Mouse (Mus musculus) MEL (cell line): ENCODE results near the gene Alpk1.

ENCODE experiments used
- BHLHE40 ChIP-seq: IDR thresholded peaks from 2 replicates; pipeline ENCODE4 v1.6.1; 2012; ENCODE audit warnings: low read depth, mild to moderate bottlenecking, inconsistent platforms, low read length, improper control_type of control experiment, borderline replicate concordance
- CHD2 ChIP-seq: IDR thresholded peaks from 2 replicates; pipeline ENCODE4 v1.6.1; 2011; ENCODE audit warnings: low read length, improper control_type of control experiment
- CTCF ChIP-seq, 3 experiments: IDR thresholded peaks in 2 of 3; conservative IDR thresholded peaks in 1 of 3; 2 replicates each; pipeline ENCODE4 v1.5.1; 2011 to 2012; ENCODE audit warnings: low read length in 3 of 3, low read depth in 2 of 3, mild to moderate bottlenecking in 2 of 3, improper control_type of control experiment in 1 of 3, inconsistent platforms in 1 of 3, mixed read lengths in 1 of 3, moderate library complexity in 1 of 3; ENCODE audit not compliant: control insufficient read depth in 1 of 3, insufficient read depth in 1 of 3, poor library complexity in 1 of 3, severe bottlenecking in 1 of 3
- E2F4 ChIP-seq: IDR thresholded peaks from 2 replicates; pipeline ENCODE4 v1.6.1; 2011; ENCODE audit warnings: low read depth, low read length, improper control_type of control experiment, borderline replicate concordance
- EP300 ChIP-seq, 2 experiments: IDR thresholded peaks; 2 replicates each; pipeline ENCODE4 v1.6.1; 2011; ENCODE audit warnings: improper control_type of control experiment in 2 of 2, low read length in 2 of 2, low read depth in 1 of 2, mild to moderate bottlenecking in 1 of 2
- KAT2A ChIP-seq: conservative IDR thresholded peaks from 2 replicates; pipeline ENCODE4 v1.6.1; 2012; ENCODE audit warnings: low read depth, low read length, improper control_type of control experiment, inconsistent platforms
- MAX ChIP-seq: IDR thresholded peaks from 2 replicates; pipeline ENCODE4 v1.6.1; 2011; ENCODE audit warnings: low read length, improper control_type of control experiment
- MXI1 ChIP-seq: IDR thresholded peaks from 2 replicates; pipeline ENCODE4 v1.6.1; 2011; ENCODE audit warnings: mild to moderate bottlenecking, low read depth, low read length, improper control_type of control experiment
- POLR2A ChIP-seq, 2 experiments: IDR thresholded peaks; 2 replicates each; pipeline ENCODE4 v1.6.1; 2011 to 2012; ENCODE audit warnings: low read length in 2 of 2, mild to moderate bottlenecking in 2 of 2, control low read depth in 1 of 2, improper control_type of control experiment in 1 of 2, low read depth in 1 of 2, moderate library complexity in 1 of 2; ENCODE audit not compliant: control insufficient read depth in 1 of 2, insufficient read depth in 1 of 2, poor library complexity in 1 of 2
- POLR2AphosphoS5 ChIP-seq: IDR thresholded peaks from 2 replicates; pipeline ENCODE4 v1.6.1; 2012; ENCODE audit warnings: low read depth, borderline replicate concordance, mild to moderate bottlenecking, inconsistent platforms, low read length, moderate library complexity, mixed read lengths
- ZC3H11A ChIP-seq: IDR thresholded peaks from 2 replicates; pipeline ENCODE4 v1.6.1; 2012; ENCODE audit warnings: low read depth, mild to moderate bottlenecking, inconsistent platforms, low read length, improper control_type of control experiment
- ZKSCAN1 ChIP-seq: IDR thresholded peaks from 2 replicates; pipeline ENCODE4 v1.6.1; 2012; ENCODE audit warnings: low read depth, mild to moderate bottlenecking, inconsistent platforms, low read length, improper control_type of control experiment, moderate library complexity

DNA sequence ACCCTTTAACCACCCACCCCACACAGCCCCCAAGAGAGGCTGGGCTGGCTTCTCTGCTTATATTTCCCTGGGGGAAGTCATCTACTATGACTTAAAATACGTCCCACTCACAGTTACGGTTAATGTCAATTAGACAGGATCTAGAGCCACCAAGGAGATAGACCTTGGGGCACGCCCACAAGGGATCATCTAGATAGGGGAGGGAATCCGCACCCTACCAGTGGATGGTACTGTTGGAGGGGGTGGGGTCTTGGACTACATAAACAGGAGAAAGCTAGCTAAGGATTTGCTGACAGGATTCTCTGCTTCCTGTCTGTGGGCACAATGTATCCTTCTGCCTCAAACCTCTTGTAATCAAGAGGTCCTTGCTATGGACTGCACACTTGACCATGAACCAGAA lies 24.1 kb upstream of the Alpk1 start:
- TF ChIP-seq MXI1 (no peak), MAX (no peak), POLR2A (IDR thresholded peaks at IDR 0.05; ENCODE audit: control insufficient read depth in 1 of 2, insufficient read depth in 1 of 2, low read depth in 1 of 2, low read length in 2 of 2, poor library complexity in 1 of 2) (no peak), CTCF (IDR thresholded peaks at IDR 0.05 in 2 of 3, conservative IDR thresholded peaks at IDR 0.05 in 1 of 3; ENCODE audit: control insufficient read depth in 1 of 3, insufficient read depth in 1 of 3, low read depth in 2 of 3, low read length in 3 of 3, poor library complexity in 1 of 3, severe bottlenecking in 1 of 3) (no peak), KAT2A (no peak), E2F4 (no peak), EP300 (IDR thresholded peaks at IDR 0.05; ENCODE audit: low read depth in 1 of 2, low read length in 2 of 2) (no peak), ZKSCAN1 (no peak), CHD2 (no peak), ZC3H11A (no peak), POLR2AphosphoS5 (no peak), BHLHE40 (no peak)
